Mouse (Mus musculus) liver, embryonic 14.5 days (tissue): ENCODE data around the gene Syt6. TPM values are rescaled to one million over a fixed set of nuclear protein-coding genes. Genes with fewer than 3 reads are reported as not detected.

ENCODE experiments used
- ATAC-seq: fragments of 200-750 bp; cut with Nextera tagmentation; 2 replicates; pipeline ENCODE4 v1.8.0; 2017; ENCODE audit warnings: moderate number of reproducible peaks, mild to moderate bottlenecking, moderate library complexity; ENCODE audit not compliant: insufficient read depth
- DNase-seq, 3 experiments: peaks; one replicate each; pipeline ENCODE4 v3.0.0-alpha.2; 2012 to 2013; ENCODE audit warnings: low read depth in 3 of 3, low spot score in 3 of 3
- H3K27ac ChIP-seq: fragments of 300-500 bp; sonication (generic); 2 replicates; pipeline ENCODE4 v1.5.1; 2014; ENCODE audit warnings: moderate library complexity, mild to moderate bottlenecking, control low read depth, inconsistent platforms
- H3K27me3 ChIP-seq: fragments of 300-500 bp; sonication (generic); 2 replicates; pipeline ENCODE4 v1.6.1; 2014; ENCODE audit warnings: mild to moderate bottlenecking, low read length, moderate library complexity; ENCODE audit not compliant: control insufficient read depth, insufficient read depth
- H3K36me3 ChIP-seq: fragments of 300-500 bp; sonication (generic); replicated peaks from 2 replicates; pipeline ENCODE4 v1.6.1; 2014; ENCODE audit warnings: low read depth; ENCODE audit not compliant: control insufficient read depth, insufficient read depth
- H3K4me1 ChIP-seq, 2 experiments: fragments of 200-500 bp in 1 of 2; fragments of 300-500 bp in 1 of 2; sonication (generic) in 1 of 2; replicated peaks; 2 replicates each; pipeline ENCODE4 v1.6.1; 2012 to 2014; ENCODE audit warnings: antibody characterized with exemption in 1 of 2, inconsistent platforms in 1 of 2, low read length in 1 of 2; ENCODE audit not compliant: control insufficient read depth in 2 of 2, insufficient read depth in 2 of 2
- H3K4me2 ChIP-seq: fragments of 300-500 bp; sonication (generic); 2 replicates; pipeline ENCODE4 v1.6.1; 2014; ENCODE audit warnings: low read depth, mild to moderate bottlenecking, control low read depth, moderate library complexity
- H3K4me3 ChIP-seq, 2 experiments: fragments of 200-500 bp in 1 of 2; fragments of 300-500 bp in 1 of 2; sonication (generic) in 1 of 2; 2 replicates each; pipeline ENCODE4 v1.5.1; 2012 to 2014; ENCODE audit warnings: low read depth in 2 of 2, low read length in 2 of 2, mild to moderate bottlenecking in 2 of 2, control low read depth in 1 of 2, inconsistent platforms in 1 of 2, moderate library complexity in 1 of 2; ENCODE audit not compliant: insufficient read depth in 1 of 2
- H3K9ac ChIP-seq: fragments of 300-500 bp; sonication (generic); replicated peaks from 2 replicates; pipeline ENCODE4 v1.6.1; 2014; ENCODE audit warnings: mild to moderate bottlenecking, control low read depth, moderate library complexity
- H3K9me3 ChIP-seq: fragments of 300-500 bp; sonication (generic); 2 replicates; pipeline ENCODE4 v1.6.1; 2016; ENCODE audit warnings: low read length, mixed read lengths; ENCODE audit not compliant: control insufficient read depth
- CTCF ChIP-seq: IDR thresholded peaks from 2 replicates; pipeline ENCODE4 v1.5.1; 2016; ENCODE audit warnings: antibody characterized with exemption, low read depth, control low read depth
- EP300 ChIP-seq: IDR thresholded peaks from 2 replicates; pipeline ENCODE4 v1.6.1; 2016; ENCODE audit warnings: antibody characterized with exemption, low read depth
- WGBS: fragments of 180-500 bp; shearing (Covaris S2); extraction: QIAGEN DNeasy Blood & Tissue Kit; methylation state at CpG from one replicate; pipeline ENCODE4 v1.1.7; 2014; ENCODE audit not compliant: insufficient replicate concordance; 5-methylcytosine and 5-hydroxymethylcytosine counted together
- polyA plus RNA-seq, 2 experiments: library from polyadenylated mRNA; depleted of rRNA in 1 of 2; stranded (reverse) in 1 of 2; unstranded in 1 of 2; fragments of >200 nt; fragmentation: Nextera tagmentation in 1 of 2; extraction: Ambion mirVana in 1 of 2; gene quantifications; 2 replicates each; pipeline versions ENCODE4 v1.2.1 to v1.2.3; 2012 to 2014

Syt6 gene
- polyA plus RNA-seq, 2 experiments = 0.01 TPM; not detected in 1

GRCm38 (mm10) chr3:103572526-103572925 is 2.5 kb upstream of the Syt6 start:
- no peak for DNase-seq
- WGBS = 50% methylated on average over 4 of the region's 4 CpGs
- no peak for ATAC-seq

GRCm38 (mm10) chr3:103573106-103573790 is 1.8 kb upstream of the Syt6 start:
- 6% methylated on average over 20 of the region's 20 CpGs for WGBS
- no peak for DNase-seq

More at GRCm38 (mm10) chr3:103572526-103572925, 2.5 kb upstream of the Syt6 start:
- TF ChIP-seq EP300 (no peak), CTCF (no peak)
- Histone ChIP-seq H3K36me3 (no peaks in the 10 kb centered on the region), H3K9me3 (no peaks in the 10 kb centered on the region), H3K9ac (no peak overlapping the region), H3K27me3 (peaks cover 50% of the 10 kb centered on the region), H3K4me2 (no peak overlapping the region), H3K4me3 (no peak overlapping the region), H3K4me1 (no peaks in the 10 kb centered on the region), H3K27ac (no peak overlapping the region)

GRCm38 (mm10) chr3:103573791-103574166 is 1.3 kb upstream of the Syt6 start:
- H3K9me3 ChIP-seq = no peaks in the 10 kb centered on the region
- no peak for ATAC-seq
- no peak overlapping the region for H3K9ac ChIP-seq
- no peak overlapping the region for H3K27ac ChIP-seq
- H3K4me3 ChIP-seq = no peak overlapping the region
- peak; percentile 17 to 36 (median 29) for DNase-seq
- H3K4me1 ChIP-seq = no peaks in the 10 kb centered on the region
- H3K27me3 ChIP-seq = peaks cover 59% of the 10 kb centered on the region
- TF ChIP-seq CTCF (no peak), EP300 (no peak)
- no peak overlapping the region for H3K4me2 ChIP-seq
- WGBS = 3% methylated on average over 14 of the region's 14 CpGs
- H3K36me3 ChIP-seq = no peaks in the 10 kb centered on the region

More at GRCm38 (mm10) chr3:103573106-103573790, 1.8 kb upstream of the Syt6 start:
- H3K9ac ChIP-seq = no peak overlapping the region
- no peak overlapping the region for H3K4me2 ChIP-seq
- no peak for TF ChIP-seq CTCF
- TF ChIP-seq EP300 = no peak
- H3K27me3 ChIP-seq = peaks cover 57% of the 10 kb centered on the region
- no peak overlapping the region for H3K27ac ChIP-seq
- H3K36me3 ChIP-seq = no peaks in the 10 kb centered on the region
- no peak overlapping the region for H3K4me3 ChIP-seq
- no peaks in the 10 kb centered on the region for H3K9me3 ChIP-seq
- H3K4me1 ChIP-seq = no peaks in the 10 kb centered on the region
- ATAC-seq = no peak

- Histone ChIP-seq H3K27me3 (peaks cover 59% of the 10 kb centered on the region), H3K4me3 (no peak overlapping the region), H3K4me2 (no peak overlapping the region), H3K36me3 (no peaks in the 10 kb centered on the region), H3K9ac (no peak overlapping the region), H3K9me3 (no peaks in the 10 kb centered on the region), H3K27ac (no peak overlapping the region), H3K4me1 (no peaks in the 10 kb centered on the region)
- DNase-seq (no peak), ATAC-seq (no peak)
- WGBS = 10% methylated on average over 22 of the region's 22 CpGs
- TF ChIP-seq EP300 (no peak), CTCF (no peak)
These were observed 370 bp upstream of the Syt6 start for GRCm38 (mm10) chr3:103574566-103575155.

- Histone ChIP-seq H3K4me3 (peak overlapping the region in 1 of 2 experiments; percentile 30; a peak in 1 of 4 replicates), H3K9me3 (no peaks in the 10 kb centered on the region), H3K4me2 (peak overlapping the region; percentile 49), H3K27me3 (peaks cover 59% of the 10 kb centered on the region), H3K27ac (no peak overlapping the region), H3K9ac (no peak overlapping the region), H3K4me1 (no peaks in the 10 kb centered on the region), H3K36me3 (no peaks in the 10 kb centered on the region)
- WGBS = 2% methylated on average over 68 of the region's 69 CpGs
- ATAC-seq (no peak), DNase-seq (no peak)
- no peak for TF ChIP-seq CTCF
- TF ChIP-seq EP300 = no peak
These were observed 1.0 kb downstream of the Syt6 start for GRCm38 (mm10) chr3:103575893-103576641.
